Mouse (Mus musculus): Measurements from ENCODE around the gene Tekt3. TPM values are rescaled to one million over a fixed set of nuclear protein-coding genes. Genes with fewer than 3 reads are reported as not detected.

Gene Tekt3
- total RNA-seq, 1 experiment, result not detected

GRCm38 (mm10) chr11:63035420-63036211, 25.8 kb upstream of the Tekt3 start:
- Histone ChIP-seq H3K27ac (ENCODE audit: insufficient read depth, low read depth, low read length, poor library complexity, severe bottlenecking) (no peak overlapping the region), H3K4me3 (ENCODE audit: insufficient read depth in 1 of 2, low read depth in 1 of 2, low read length in 2 of 2, poor library complexity in 1 of 2, severe bottlenecking in 1 of 2) (no peak overlapping the region), H3K4me1 (ENCODE audit: control insufficient read depth in 2 of 2, insufficient read depth in 2 of 2, low read length in 2 of 2, poor library complexity in 1 of 2) (peaks cover 0 to 6% of the 10 kb centered on the region in 2 experiments; a peak in 1 of 4 replicates), H3K36me3 (ENCODE audit: control insufficient read depth, insufficient read depth, low read length, poor library complexity, severe bottlenecking) (no peaks in the 10 kb centered on the region), H3K9ac (ENCODE audit: insufficient read depth, low read depth, low read length, poor library complexity, severe bottlenecking) (no peak overlapping the region), H3K9me3 (ENCODE audit: control insufficient read depth, insufficient read depth, low read depth, low read length) (no peaks in the 10 kb centered on the region)
- no peak for DNase-seq (ENCODE audit: low read depth, low spot score)
- no peak for TF ChIP-seq CHD2 (IDR thresholded peaks at IDR 0.05; ENCODE audit: low read depth, low read length)
- in situ Hi-C loops (cut with MboI; ENCODE audit: low sequenced_read_pairs in 2 of 2, unreplicated experiment in 2 of 2), result no loop called here

GRCm38 (mm10) chr11:63040002-63040661, 21.3 kb upstream of the Tekt3 start:
- no peak for DNase-seq (ENCODE audit: low read depth, low spot score)
- in situ Hi-C loops (cut with MboI; ENCODE audit: low sequenced_read_pairs in 2 of 2, unreplicated experiment in 2 of 2), result no loop called here
- no peak for TF ChIP-seq CHD2 (IDR thresholded peaks at IDR 0.05; ENCODE audit: low read depth, low read length)
- no peak for TF ChIP-seq MAFK (IDR thresholded peaks at IDR 0.05; ENCODE audit: insufficient read depth, low read depth, low read length)
- TF ChIP-seq HCFC1 (IDR thresholded peaks at IDR 0.05; ENCODE audit: borderline replicate concordance, insufficient read depth, low read length), result no peak
- TF ChIP-seq ZNF384 (IDR thresholded peaks at IDR 0.05; ENCODE audit: low read depth, low read length), result no peak
- no peak for TF ChIP-seq ZC3H11A (IDR thresholded peaks at IDR 0.05; ENCODE audit: borderline replicate concordance, low read depth, low read length)
- Histone ChIP-seq H3K36me3 (ENCODE audit: control insufficient read depth, insufficient read depth, low read length, poor library complexity, severe bottlenecking) (no peaks in the 10 kb centered on the region), H3K9ac (ENCODE audit: insufficient read depth, low read depth, low read length, poor library complexity, severe bottlenecking) (no peak overlapping the region; the same call in 1 of the 2 replicates), H3K27ac (ENCODE audit: insufficient read depth, low read depth, low read length, poor library complexity, severe bottlenecking) (no peak overlapping the region), H3K4me1 (ENCODE audit: control insufficient read depth in 2 of 2, insufficient read depth in 2 of 2, low read length in 2 of 2, poor library complexity in 1 of 2) (peaks cover 0 to 8% of the 10 kb centered on the region in 2 experiments; a peak in 1 of 4 replicates), H3K9me3 (ENCODE audit: control insufficient read depth, insufficient read depth, low read depth, low read length) (no peaks in the 10 kb centered on the region), H3K4me3 (ENCODE audit: insufficient read depth in 1 of 2, low read depth in 1 of 2, low read length in 2 of 2, poor library complexity in 1 of 2, severe bottlenecking in 1 of 2) (no peak overlapping the region; a peak in 1 of 4 replicates)

- TF ChIP-seq CHD2 (IDR thresholded peaks at IDR 0.05; ENCODE audit: low read depth, low read length) (no peak), ZC3H11A (IDR thresholded peaks at IDR 0.05; ENCODE audit: borderline replicate concordance, low read depth, low read length) (no peak), HCFC1 (IDR thresholded peaks at IDR 0.05; ENCODE audit: borderline replicate concordance, insufficient read depth, low read length) (no peak), MAFK (IDR thresholded peaks at IDR 0.05; ENCODE audit: insufficient read depth, low read depth, low read length) (no peak), ZNF384 (IDR thresholded peaks at IDR 0.05; ENCODE audit: low read depth, low read length) (no peak)
- in situ Hi-C loops (cut with MboI; ENCODE audit: low sequenced_read_pairs in 2 of 2, unreplicated experiment in 2 of 2), result no loop called here
- Histone ChIP-seq H3K27ac (ENCODE audit: insufficient read depth, low read depth, low read length, poor library complexity, severe bottlenecking) (no peak overlapping the region), H3K4me1 (ENCODE audit: control insufficient read depth in 2 of 2, insufficient read depth in 2 of 2, low read length in 2 of 2, poor library complexity in 1 of 2) (0 out of 4 replicates have a peak, but pooled peaks cover 0 to under 1% of the 10 kb centered on the region in 2 experiments), H3K9ac (ENCODE audit: insufficient read depth, low read depth, low read length, poor library complexity, severe bottlenecking) (no peak overlapping the region), H3K9me3 (ENCODE audit: control insufficient read depth, insufficient read depth, low read depth, low read length) (no peaks in the 10 kb centered on the region), H3K4me3 (ENCODE audit: insufficient read depth in 1 of 2, low read depth in 1 of 2, low read length in 2 of 2, poor library complexity in 1 of 2, severe bottlenecking in 1 of 2) (no peak overlapping the region), H3K36me3 (ENCODE audit: control insufficient read depth, insufficient read depth, low read length, poor library complexity, severe bottlenecking) (no peaks in the 10 kb centered on the region)
- no peak for DNase-seq (ENCODE audit: low read depth, low spot score)
Measured at GRCm38 (mm10) chr11:63045771-63046170, 15.7 kb upstream of the Tekt3 start.

- H3K9me3 ChIP-seq (ENCODE audit: control insufficient read depth, insufficient read depth, low read depth, low read length), result no peaks in the 10 kb centered on the region
- H3K4me3 ChIP-seq (ENCODE audit: insufficient read depth in 1 of 2, low read depth in 1 of 2, low read length in 2 of 2, poor library complexity in 1 of 2, severe bottlenecking in 1 of 2), result no peak overlapping the region
- in situ Hi-C loops (cut with MboI; ENCODE audit: low sequenced_read_pairs in 2 of 2, unreplicated experiment in 2 of 2), result no loop called here
- H3K27ac ChIP-seq (ENCODE audit: insufficient read depth, low read depth, low read length, poor library complexity, severe bottlenecking), result no peak overlapping the region
- TF ChIP-seq ZNF384 (IDR thresholded peaks at IDR 0.05; ENCODE audit: low read depth, low read length), result no peak
- H3K9ac ChIP-seq (ENCODE audit: insufficient read depth, low read depth, low read length, poor library complexity, severe bottlenecking), result no peak overlapping the region
- H3K4me1 ChIP-seq (ENCODE audit: control insufficient read depth in 2 of 2, insufficient read depth in 2 of 2, low read length in 2 of 2, poor library complexity in 1 of 2), result no peaks in the 10 kb centered on the region
- H3K36me3 ChIP-seq (ENCODE audit: control insufficient read depth, insufficient read depth, low read length, poor library complexity, severe bottlenecking), result no peaks in the 10 kb centered on the region
- no peak for DNase-seq (ENCODE audit: low read depth, low spot score)
Measured at GRCm38 (mm10) chr11:63046380-63046779, 15.1 kb upstream of the Tekt3 start.

All from ES-E14 (cell line).